24 mouse cellular contexts compared by ENCODE assay signal in genomic region chr10:93881918-93882317, GRCm38 (mm10). TPM values are rescaled to one million over a fixed set of nuclear protein-coding genes. Genes with fewer than 3 reads are reported as not detected.
"Had no signal": no experiment of that assay in that cellular context is flagged by ENCODE, and none has a peak within 500 bp of the region (broad histone marks: within the 10 kb centered on the region; RNA-seq: fewer than 3 reads in every experiment).

No protein-coding gene starts in this region.

- DNase-seq: kidney, adult 18-20 months; kidney, adult 9 months; kidney, postnatal 14 days; kidney, postnatal 4 days; left cerebral cortex, postnatal 4 days; lung, adult 18-20 months; lung, postnatal 10 days; thymus, adult 2 months; thymus, postnatal 36 days had no signal

- H3K4me2 ChIP-seq: limb, embryonic 12.5 days; limb, embryonic 15.5 days; lung, embryonic 15.5 days; midbrain, embryonic 12.5 days; midbrain, embryonic 15.5 days; neural tube, embryonic 12.5 days; neural tube, embryonic 15.5 days had no signal

- H3K9me3 ChIP-seq: limb, embryonic 12.5 days; limb, embryonic 15.5 days; lung, embryonic 15.5 days; midbrain, embryonic 12.5 days; midbrain, embryonic 15.5 days; neural tube, embryonic 12.5 days; neural tube, embryonic 15.5 days had no signal

- H3K4me1 ChIP-seq: limb, embryonic 12.5 days; limb, embryonic 15.5 days; lung, embryonic 15.5 days; midbrain, embryonic 12.5 days; midbrain, embryonic 15.5 days; neural tube, embryonic 12.5 days had no signal

- H3K27ac ChIP-seq: limb, embryonic 12.5 days; limb, embryonic 15.5 days; lung, embryonic 15.5 days; macrophage; midbrain, embryonic 12.5 days; midbrain, embryonic 15.5 days; neural tube, embryonic 12.5 days; neural tube, embryonic 15.5 days; stomach, postnatal 0 days had no signal

- H3K27me3 ChIP-seq: limb, embryonic 12.5 days; limb, embryonic 15.5 days; lung, embryonic 15.5 days; midbrain, embryonic 12.5 days; midbrain, embryonic 15.5 days; neural tube, embryonic 12.5 days; neural tube, embryonic 15.5 days had no signal

- H3K9ac ChIP-seq: limb, embryonic 12.5 days; limb, embryonic 15.5 days; lung, embryonic 15.5 days; midbrain, embryonic 12.5 days; midbrain, embryonic 15.5 days; neural tube, embryonic 12.5 days; neural tube, embryonic 15.5 days had no signal

- ATAC-seq: midbrain, embryonic 15.5 days had no signal

- H3K4me3 ChIP-seq: limb, embryonic 12.5 days; limb, embryonic 15.5 days; lung, embryonic 15.5 days; midbrain, embryonic 12.5 days; midbrain, embryonic 15.5 days; neural tube, embryonic 12.5 days; neural tube, embryonic 15.5 days had no signal

RNA-seq across cellular contexts. Expression of gene Usp44, which starts 50.6 kb away (rescaled TPM):
- total RNA-seq: layer of hippocampus, adult 18-20 months; layer of hippocampus, postnatal 14 days; left cerebral cortex, adult 8-10 months; left cerebral cortex, postnatal 14 days; megakaryocyte, adult 5-6 weeks had no signal
- polyA plus RNA-seq: macrophage; stomach, postnatal 0 days; urinary bladder, adult 2 months had no signal
